Mouse (Mus musculus): ENCODE results near the gene Trpc3. TPM values are rescaled to one million over a fixed set of nuclear protein-coding genes. Genes with fewer than 3 reads are reported as not detected.
"Not testable (repeated sequence)": the region's sequence is repeated elsewhere in the genome, so short reads cannot be mapped to it uniquely, and the experiment has no call there.

Trpc3 gene
- polyA plus RNA-seq, 1 experiment from 2014 or later: 6.7 TPM

DNA sequence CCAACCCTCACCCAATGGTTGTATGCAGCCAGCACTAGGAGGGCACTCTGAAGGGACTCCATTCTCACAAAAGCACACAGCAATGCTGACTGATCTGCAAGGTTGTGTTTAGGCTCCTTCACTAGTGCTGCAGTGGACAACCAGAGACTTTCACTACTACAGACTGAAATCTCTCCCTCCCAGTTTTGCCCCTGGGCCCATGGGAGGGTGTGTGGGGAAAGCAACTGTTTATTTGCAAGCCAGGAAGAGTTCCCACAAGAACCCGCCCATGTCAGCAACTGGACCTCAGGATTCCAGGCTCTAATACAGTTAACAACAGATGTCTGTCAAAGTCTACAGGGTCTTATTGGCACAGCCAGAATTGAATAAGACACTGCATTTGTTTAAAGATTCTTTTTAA is 14.1 kb downstream of the Trpc3 start:
- H3K27ac ChIP-seq (ENCODE audit: low read length): no peak overlapping the region
- H3K4me1 ChIP-seq (ENCODE audit: control insufficient read depth, insufficient read depth, low read length): no peaks in the 10 kb centered on the region
- ATAC-seq (ENCODE audit: insufficient number of reproducible peaks, insufficient read depth, low FRiP score, low read depth): no peak
- no peaks in the 10 kb centered on the region for H3K27me3 ChIP-seq (ENCODE audit: control insufficient read depth, insufficient read depth, low read length)
- H3K4me3 ChIP-seq (ENCODE audit: low read depth, low read length): no peak overlapping the region
- no peaks in the 10 kb centered on the region for H3K9me3 ChIP-seq (ENCODE audit: control insufficient read depth, low read depth, low read length)
- no peaks in the 10 kb centered on the region for H3K36me3 ChIP-seq (ENCODE audit: control insufficient read depth, insufficient read depth, low read length)
- H3K4me2 ChIP-seq (replicated peaks; ENCODE audit: low read depth, low read length): no peak overlapping the region
- H3K9ac ChIP-seq (replicated peaks; ENCODE audit: low read depth, low read length): no peak overlapping the region
- WGBS: 56% methylated on average over 1 of the region's 1 CpGs

DNA sequence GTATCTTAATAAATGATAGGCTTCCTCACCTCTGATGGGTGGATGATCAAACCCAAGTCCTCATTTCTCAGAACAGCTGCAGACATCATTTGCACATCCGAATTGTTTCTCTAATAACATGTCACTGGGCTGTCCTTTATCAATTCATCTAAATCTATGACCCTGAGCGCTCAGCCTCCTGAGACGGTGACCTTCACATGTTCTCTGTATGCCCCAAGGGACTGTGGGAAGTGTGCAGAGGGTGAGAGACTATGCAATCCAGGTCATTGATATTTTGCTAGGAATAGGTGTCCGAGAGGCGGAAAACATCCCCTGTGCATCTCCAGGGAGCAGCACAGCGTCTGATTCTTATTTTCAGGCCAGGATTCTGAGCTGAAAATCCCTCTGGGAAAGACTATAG is 22.2 kb downstream of the Trpc3 start:
- Histone ChIP-seq H3K9me3 (ENCODE audit: control insufficient read depth, low read depth, low read length) (no peaks in the 10 kb centered on the region), H3K36me3 (ENCODE audit: control insufficient read depth, insufficient read depth, low read length) (no peaks in the 10 kb centered on the region), H3K4me3 (ENCODE audit: low read depth, low read length) (no peak overlapping the region), H3K9ac (replicated peaks; ENCODE audit: low read depth, low read length) (no peak overlapping the region), H3K4me1 (ENCODE audit: control insufficient read depth, insufficient read depth, low read length) (no peaks in the 10 kb centered on the region), H3K27me3 (ENCODE audit: control insufficient read depth, insufficient read depth, low read length) (no peaks in the 10 kb centered on the region), H3K27ac (ENCODE audit: low read length) (no peak overlapping the region), H3K4me2 (replicated peaks; ENCODE audit: low read depth, low read length) (no peak overlapping the region)
- no peak for ATAC-seq (ENCODE audit: insufficient number of reproducible peaks, insufficient read depth, low FRiP score, low read depth)
- WGBS: 85% methylated on average over 6 of the region's 6 CpGs

DNA sequence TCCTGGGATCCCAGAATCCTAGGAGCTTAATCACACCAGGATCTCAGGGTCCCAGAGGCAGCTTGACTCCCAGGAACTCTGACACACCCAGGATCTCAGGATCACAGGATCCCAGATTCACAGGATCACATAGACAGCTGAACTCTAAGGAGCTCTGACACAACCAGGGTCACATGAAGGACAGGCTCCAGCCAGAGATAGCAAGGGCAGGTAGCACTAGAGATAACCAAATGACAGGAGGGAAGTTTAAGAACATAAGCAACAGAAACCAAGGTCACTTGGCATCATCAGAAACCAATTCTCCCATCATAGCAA is 44.8 kb downstream of the Trpc3 start:
- not testable (repeated sequence) for H3K27ac ChIP-seq (ENCODE audit: low read length); H3K4me2 ChIP-seq (replicated peaks; ENCODE audit: low read depth, low read length); H3K36me3 ChIP-seq (ENCODE audit: control insufficient read depth, insufficient read depth, low read length); H3K9me3 ChIP-seq (ENCODE audit: control insufficient read depth, low read depth, low read length); H3K4me1 ChIP-seq (ENCODE audit: control insufficient read depth, insufficient read depth, low read length); H3K27me3 ChIP-seq (ENCODE audit: control insufficient read depth, insufficient read depth, low read length); H3K4me3 ChIP-seq (ENCODE audit: low read depth, low read length); ATAC-seq (ENCODE audit: insufficient number of reproducible peaks, insufficient read depth, low FRiP score, low read depth); H3K9ac ChIP-seq (replicated peaks; ENCODE audit: low read depth, low read length)

DNA sequence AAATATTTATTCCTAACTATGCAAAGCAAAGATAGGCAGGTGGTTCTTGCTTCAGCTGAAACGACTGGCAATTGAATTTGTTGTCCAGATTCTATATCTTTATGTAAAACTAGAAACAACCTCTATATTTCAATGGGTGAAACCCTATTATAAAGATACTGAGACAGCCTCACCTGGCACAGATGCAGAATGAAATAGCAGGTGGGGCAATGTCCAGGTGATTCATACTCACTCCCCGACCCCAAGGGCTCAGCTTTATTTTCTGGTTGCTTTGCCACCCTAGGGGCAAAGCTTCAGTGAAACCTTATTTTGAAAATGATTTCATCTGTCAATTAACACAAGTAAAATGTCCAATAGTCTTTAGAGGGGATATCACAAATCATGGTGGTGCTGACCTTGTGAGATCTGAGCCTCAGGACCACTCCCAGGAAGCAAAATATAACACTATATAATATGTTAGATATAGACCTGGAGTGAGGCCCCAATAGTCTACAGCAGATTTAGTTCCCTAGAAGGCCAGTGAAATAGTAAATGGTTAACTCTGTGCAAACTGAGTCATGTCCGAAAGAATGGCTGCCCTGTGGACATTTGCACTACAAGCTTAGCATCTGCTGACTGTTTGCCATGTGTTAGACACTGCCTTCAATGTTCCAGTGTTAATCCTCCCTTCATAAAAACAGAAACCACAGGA is 45.3 kb downstream of the Trpc3 start:
- H3K4me2 ChIP-seq (replicated peaks; ENCODE audit: low read depth, low read length): no peak overlapping the region
- no peaks in the 10 kb centered on the region for H3K27me3 ChIP-seq (ENCODE audit: control insufficient read depth, insufficient read depth, low read length)
- no peaks in the 10 kb centered on the region for H3K36me3 ChIP-seq (ENCODE audit: control insufficient read depth, insufficient read depth, low read length)
- H3K4me3 ChIP-seq (ENCODE audit: low read depth, low read length): no peak overlapping the region
- no peaks in the 10 kb centered on the region for H3K9me3 ChIP-seq (ENCODE audit: control insufficient read depth, low read depth, low read length)
- no peak for ATAC-seq (ENCODE audit: insufficient number of reproducible peaks, insufficient read depth, low FRiP score, low read depth)
- no peak overlapping the region for H3K9ac ChIP-seq (replicated peaks; ENCODE audit: low read depth, low read length)
- H3K4me1 ChIP-seq (ENCODE audit: control insufficient read depth, insufficient read depth, low read length): no peaks in the 10 kb centered on the region
- no peak overlapping the region for H3K27ac ChIP-seq (ENCODE audit: low read length)
- 73% methylated on average over 3 of the region's 3 CpGs for WGBS

DNA sequence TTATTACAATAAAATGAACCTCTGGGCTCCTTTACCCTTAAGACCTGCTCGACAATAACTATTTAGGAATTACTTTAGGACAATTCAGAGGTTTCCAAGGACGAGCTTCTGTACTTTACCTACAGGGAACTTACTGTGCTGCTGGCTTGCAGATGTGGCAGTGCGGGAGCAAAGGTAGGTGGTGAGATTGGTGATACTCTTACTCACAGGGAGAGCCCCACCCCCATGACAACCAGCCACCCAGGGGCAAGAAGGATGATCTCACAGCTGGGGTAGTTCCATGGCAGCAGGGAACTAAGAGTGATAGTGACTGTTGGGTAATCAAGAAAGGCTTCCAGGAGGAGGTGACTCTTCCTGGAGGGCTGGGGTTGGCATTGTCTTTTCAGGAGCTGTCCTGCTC is 46.6 kb downstream of the Trpc3 start:
- Histone ChIP-seq H3K36me3 (ENCODE audit: control insufficient read depth, insufficient read depth, low read length) (no peaks in the 10 kb centered on the region), H3K27ac (ENCODE audit: low read length) (no peak overlapping the region), H3K27me3 (ENCODE audit: control insufficient read depth, insufficient read depth, low read length) (no peaks in the 10 kb centered on the region), H3K4me3 (ENCODE audit: low read depth, low read length) (no peak overlapping the region), H3K9ac (replicated peaks; ENCODE audit: low read depth, low read length) (no peak overlapping the region), H3K4me1 (ENCODE audit: control insufficient read depth, insufficient read depth, low read length) (no peaks in the 10 kb centered on the region), H3K9me3 (ENCODE audit: control insufficient read depth, low read depth, low read length) (no peaks in the 10 kb centered on the region), H3K4me2 (replicated peaks; ENCODE audit: low read depth, low read length) (no peak overlapping the region)
- ATAC-seq (ENCODE audit: insufficient number of reproducible peaks, insufficient read depth, low FRiP score, low read depth): no peak
- 82% methylated on average over 3 of the region's 3 CpGs for whole genome bisulfite sequencing

DNA sequence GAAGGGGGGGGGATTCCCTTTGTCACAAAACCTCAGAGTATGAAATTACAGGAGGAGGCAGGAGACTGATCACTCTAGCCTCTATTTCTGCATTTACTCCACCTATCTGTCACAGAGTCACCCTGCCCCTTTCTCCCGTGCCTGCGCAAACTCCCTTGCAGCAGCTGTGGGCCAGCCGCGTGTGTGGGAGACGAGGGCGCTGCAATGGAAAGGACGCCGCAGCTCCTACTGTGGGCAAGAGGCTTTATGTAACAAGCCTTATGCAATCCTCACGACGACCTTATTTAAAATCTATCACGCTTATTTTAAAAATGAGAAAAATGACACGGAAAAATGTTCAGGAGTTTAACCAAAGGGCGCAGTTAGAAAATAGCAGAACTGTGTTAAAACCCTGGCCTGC is 47.2 kb downstream of the Trpc3 start:
- H3K9me3 ChIP-seq (ENCODE audit: control insufficient read depth, low read depth, low read length): no peaks in the 10 kb centered on the region
- H3K4me3 ChIP-seq (ENCODE audit: low read depth, low read length): no peak overlapping the region
- H3K4me1 ChIP-seq (ENCODE audit: control insufficient read depth, insufficient read depth, low read length): no peaks in the 10 kb centered on the region
- no peaks in the 10 kb centered on the region for H3K27me3 ChIP-seq (ENCODE audit: control insufficient read depth, insufficient read depth, low read length)
- H3K36me3 ChIP-seq (ENCODE audit: control insufficient read depth, insufficient read depth, low read length): no peaks in the 10 kb centered on the region
- H3K27ac ChIP-seq (ENCODE audit: low read length): no peak overlapping the region
- no peak for ATAC-seq (ENCODE audit: insufficient number of reproducible peaks, insufficient read depth, low FRiP score, low read depth)
- H3K4me2 ChIP-seq (replicated peaks; ENCODE audit: low read depth, low read length): no peak overlapping the region
- H3K9ac ChIP-seq (replicated peaks; ENCODE audit: low read depth, low read length): no peak overlapping the region
- WGBS: 59% methylated on average over 13 of the region's 13 CpGs

DNA sequence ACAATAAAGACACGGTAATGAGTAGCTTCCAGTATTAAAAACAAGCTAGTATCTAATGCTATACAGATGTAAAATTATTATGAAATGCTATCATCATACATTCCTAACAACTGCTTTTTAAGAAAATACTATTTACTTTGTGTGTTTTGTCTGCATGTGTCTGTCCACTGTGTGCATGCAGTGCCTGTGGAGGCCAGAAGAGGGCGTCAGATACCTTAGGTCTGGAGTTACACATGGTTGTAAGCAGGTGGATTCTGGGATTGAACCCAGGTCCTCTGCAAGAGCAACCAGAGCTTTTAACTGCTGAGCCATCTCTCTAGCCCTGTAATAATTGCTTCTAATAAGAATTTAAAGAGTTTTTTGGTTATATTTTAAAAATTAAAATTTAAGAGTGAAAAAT is 49.2 kb downstream of the Trpc3 start:
- Histone ChIP-seq H3K4me3 (ENCODE audit: low read depth, low read length) (no peak overlapping the region), H3K27me3 (ENCODE audit: control insufficient read depth, insufficient read depth, low read length) (no peaks in the 10 kb centered on the region), H3K36me3 (ENCODE audit: control insufficient read depth, insufficient read depth, low read length) (no peaks in the 10 kb centered on the region), H3K27ac (ENCODE audit: low read length) (no peak overlapping the region), H3K4me2 (replicated peaks; ENCODE audit: low read depth, low read length) (no peak overlapping the region), H3K9ac (replicated peaks; ENCODE audit: low read depth, low read length) (no peak overlapping the region), H3K4me1 (ENCODE audit: control insufficient read depth, insufficient read depth, low read length) (no peaks in the 10 kb centered on the region), H3K9me3 (ENCODE audit: control insufficient read depth, low read depth, low read length) (no peaks in the 10 kb centered on the region)
- ATAC-seq (ENCODE audit: insufficient number of reproducible peaks, insufficient read depth, low FRiP score, low read depth): no peak
- WGBS: 61% methylated on average over 2 of the region's 2 CpGs

DNA sequence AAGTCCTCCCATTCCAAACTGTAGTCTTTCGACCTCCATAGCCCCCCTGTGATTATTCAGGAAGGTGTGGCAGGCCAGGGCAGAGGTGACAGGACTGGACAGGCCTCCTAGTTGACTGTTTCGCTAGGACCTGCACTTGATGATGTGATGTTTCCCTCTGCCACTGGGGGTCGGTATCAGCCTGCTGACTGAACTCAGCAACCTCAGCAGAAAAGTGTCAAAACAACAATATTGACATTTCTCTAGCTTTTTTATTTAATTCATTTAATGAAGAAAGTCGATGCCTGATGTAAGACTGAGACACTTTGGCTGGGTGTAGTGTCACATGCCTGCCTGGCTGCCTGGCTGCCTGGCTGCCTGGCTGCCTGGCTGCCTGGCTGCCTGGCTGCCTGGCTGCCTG is 54.5 kb downstream of the Trpc3 start:
- Histone ChIP-seq H3K4me1 (ENCODE audit: control insufficient read depth, insufficient read depth, low read length) (no peaks in the 10 kb centered on the region), H3K36me3 (ENCODE audit: control insufficient read depth, insufficient read depth, low read length) (no peaks in the 10 kb centered on the region), H3K9ac (replicated peaks; ENCODE audit: low read depth, low read length) (no peak overlapping the region), H3K4me2 (replicated peaks; ENCODE audit: low read depth, low read length) (no peak overlapping the region), H3K4me3 (ENCODE audit: low read depth, low read length) (no peak overlapping the region), H3K27me3 (ENCODE audit: control insufficient read depth, insufficient read depth, low read length) (no peaks in the 10 kb centered on the region), H3K27ac (ENCODE audit: low read length) (no peak overlapping the region), H3K9me3 (ENCODE audit: control insufficient read depth, low read depth, low read length) (no peaks in the 10 kb centered on the region)
- no peak for ATAC-seq (ENCODE audit: insufficient number of reproducible peaks, insufficient read depth, low FRiP score, low read depth)
- WGBS: 20% methylated on average over 4 of the region's 4 CpGs

DNA sequence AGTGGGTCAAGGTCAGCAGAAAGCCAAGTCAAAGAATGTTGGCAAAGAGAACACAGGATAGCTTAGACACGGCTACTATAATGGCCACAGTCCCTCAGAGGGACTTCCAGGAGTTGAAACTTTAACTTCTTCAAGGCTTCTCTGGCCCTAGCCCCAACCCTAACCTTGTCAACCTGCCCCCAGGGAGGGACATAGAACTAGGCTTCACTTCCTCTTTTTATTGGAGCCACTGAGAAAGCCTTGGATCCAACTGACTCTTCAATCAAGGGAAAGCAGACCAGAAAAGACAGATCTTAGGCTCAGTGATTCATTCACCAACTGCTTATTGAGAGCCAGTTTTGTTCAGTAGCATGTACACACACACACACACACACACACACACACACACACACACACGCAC is 63.2 kb downstream of the Trpc3 start:
- H3K36me3 ChIP-seq (ENCODE audit: control insufficient read depth, insufficient read depth, low read length): no peaks in the 10 kb centered on the region
- H3K4me2 ChIP-seq (replicated peaks; ENCODE audit: low read depth, low read length): no peak overlapping the region
- ATAC-seq (ENCODE audit: insufficient number of reproducible peaks, insufficient read depth, low FRiP score, low read depth): no peak
- H3K27me3 ChIP-seq (ENCODE audit: control insufficient read depth, insufficient read depth, low read length): no peaks in the 10 kb centered on the region
- no peak overlapping the region for H3K27ac ChIP-seq (ENCODE audit: low read length)
- H3K9me3 ChIP-seq (ENCODE audit: control insufficient read depth, low read depth, low read length): no peaks in the 10 kb centered on the region
- no peaks in the 10 kb centered on the region for H3K4me1 ChIP-seq (ENCODE audit: control insufficient read depth, insufficient read depth, low read length)
- no peak overlapping the region for H3K4me3 ChIP-seq (ENCODE audit: low read depth, low read length)
- H3K9ac ChIP-seq (replicated peaks; ENCODE audit: low read depth, low read length): no peak overlapping the region
- 71% methylated on average over 2 of the region's 2 CpGs for WGBS

Measured in stomach, embryonic 14.5 days (tissue).